Mouse (Mus musculus): ENCODE measurements around the gene Ppcs.

- TF ChIP-seq CTCF (IDR thresholded peaks at IDR 0.05; ENCODE audit: insufficient read depth, low read length) (no peak), POLR2A (IDR thresholded peaks at IDR 0.05; ENCODE audit: borderline replicate concordance, extremely low read depth, low read depth, low read length) (no peak)
Observed at GRCm38 (mm10) chr4:119441836-119442235, 19.6 kb upstream of the Ppcs start.

All from lung, adult 2 months (tissue).